Mouse (Mus musculus): ENCODE measurements around the gene Gm904.
"Not testable (repeated sequence)": the region's sequence is repeated elsewhere in the genome, so short reads cannot be mapped to it uniquely, and the experiment has no call there.

The Gm904 gene

GRCm38 (mm10) chr13:50642928-50643327, at the start of gene Gm904:
Gm904 (plus strand) TSS chr13:50643228.
- not testable (repeated sequence) for TF ChIP-seq GATA4 (IDR thresholded peaks at IDR 0.05; ENCODE audit: insufficient replicate concordance, low read length)

All from liver, adult (tissue).